Mouse (Mus musculus): ENCODE data around the gene Sf3b4.

Sf3b4 gene

GRCm38 (mm10) chr3:96172197-96173178, at the start of gene Sf3b4:
Sf3b4 (plus strand) TSS chr3:96172332.
- DNase-seq (ENCODE audit: low spot score in 2 of 2), result peak; percentile 77 to 78

GRCm38 (mm10) chr3:96124235-96124634, 47.9 kb upstream of the Sf3b4 start:
- no peak for DNase-seq (ENCODE audit: low spot score in 2 of 2)

GRCm38 (mm10) chr3:96128128-96128527, 44.0 kb upstream of the Sf3b4 start:
- no peak for DNase-seq (ENCODE audit: low spot score in 2 of 2)

- no peak for DNase-seq (ENCODE audit: low spot score in 2 of 2)
Measured at GRCm38 (mm10) chr3:96132478-96132877, 39.7 kb upstream of the Sf3b4 start.

- DNase-seq (ENCODE audit: low spot score in 2 of 2), result no peak
Measured at GRCm38 (mm10) chr3:96133327-96133905, 38.7 kb upstream of the Sf3b4 start.

- DNase-seq (ENCODE audit: low spot score in 2 of 2), result no peak
Measured at GRCm38 (mm10) chr3:96135011-96135410, 37.1 kb upstream of the Sf3b4 start.

- no peak for DNase-seq (ENCODE audit: low spot score in 2 of 2)
Measured at GRCm38 (mm10) chr3:96147950-96148349, 24.2 kb upstream of the Sf3b4 start.

GRCm38 (mm10) chr3:96151836-96152235, 20.3 kb upstream of the Sf3b4 start:
- DNase-seq (ENCODE audit: low spot score in 2 of 2), result no peak

- no peak for DNase-seq (ENCODE audit: low spot score in 2 of 2)
Measured at GRCm38 (mm10) chr3:96152611-96153010, 19.5 kb upstream of the Sf3b4 start.

GRCm38 (mm10) chr3:96155501-96155900, 16.6 kb upstream of the Sf3b4 start:
- DNase-seq (ENCODE audit: low spot score in 2 of 2), result no peak

GRCm38 (mm10) chr3:96159820-96160219, 12.3 kb upstream of the Sf3b4 start:
- no peak for DNase-seq (ENCODE audit: low spot score in 2 of 2)

GRCm38 (mm10) chr3:96160222-96160802, 11.8 kb upstream of the Sf3b4 start:
- peak; percentile 53 to 75 for DNase-seq (ENCODE audit: low spot score in 2 of 2)

- peak; percentile 60 to 65 for DNase-seq (ENCODE audit: low spot score in 2 of 2)
Measured at GRCm38 (mm10) chr3:96160803-96161516, 11.2 kb upstream of the Sf3b4 start.

- DNase-seq (ENCODE audit: low spot score in 2 of 2), result peak in 1 of 2 experiments; percentile 30
Measured at GRCm38 (mm10) chr3:96161869-96162840, 10.0 kb upstream of the Sf3b4 start, which contains the start of gene Mtmr11. Mtmr11 (plus strand) TSS chr3:96162004.

GRCm38 (mm10) chr3:96163040-96163439, 9.1 kb upstream of the Sf3b4 start:
- no peak for DNase-seq (ENCODE audit: low spot score in 2 of 2)

- no peak for DNase-seq (ENCODE audit: low spot score in 2 of 2)
Measured at GRCm38 (mm10) chr3:96168466-96169158, 3.5 kb upstream of the Sf3b4 start.

- DNase-seq (ENCODE audit: low spot score in 2 of 2), result no peak
Measured at GRCm38 (mm10) chr3:96170276-96170675, 1.9 kb upstream of the Sf3b4 start.

GRCm38 (mm10) chr3:96170976-96171545, 1.1 kb upstream of the Sf3b4 start:
- no peak for DNase-seq (ENCODE audit: low spot score in 2 of 2)

GRCm38 (mm10) chr3:96171583-96172196, 442 bp upstream of the Sf3b4 start:
- DNase-seq (ENCODE audit: low spot score in 2 of 2), result no peak

All from urinary bladder, adult 18-20 months (tissue).